Mouse (Mus musculus) gastrocnemius, postnatal 36 days (tissue): Measurements from ENCODE around the gene 4931422A03Rik. TPM values are rescaled to one million over a fixed set of nuclear protein-coding genes. Genes with fewer than 3 reads are reported as not detected.
"Not testable (repeated sequence)": the region's sequence is repeated elsewhere in the genome, so short reads cannot be mapped to it uniquely, and the experiment has no call there.

ENCODE experiments used
- DNase-seq, 2 experiments: peaks; one replicate each; pipeline ENCODE4 v3.0.0; 2022
- intact Hi-C: fragments of 180-260 bp; cut with DNase I; formaldehyde crosslinking; loops from one replicate; pipeline ENCODE4 v1.15.1; 2025
- total RNA-seq, 2 experiments: library from RNA; stranded (reverse); gene quantifications; 2 replicates each; pipeline ENCODE4 v1.2.3; 2021

4931422A03Rik gene
- total RNA-seq, 2 experiments from 2014 or later: not detected

DNA sequence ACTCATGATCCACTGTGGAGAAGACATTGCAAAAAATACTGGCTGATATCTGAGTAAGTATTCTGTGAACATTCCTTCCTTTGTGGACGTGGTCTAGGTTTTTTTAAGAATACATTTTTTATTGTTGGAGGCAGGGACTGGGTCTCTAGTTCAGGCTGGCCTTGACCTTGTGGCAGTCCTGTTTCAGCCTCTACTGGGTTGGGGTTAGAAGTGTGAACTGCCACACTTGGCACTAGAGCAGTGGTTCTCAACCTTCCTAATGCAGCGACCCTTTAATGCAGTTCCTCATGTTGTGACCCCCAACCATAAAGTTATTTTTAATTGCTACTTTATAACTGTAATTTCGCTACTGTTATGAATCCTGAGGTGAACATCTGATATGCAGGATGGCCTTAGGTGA is 2.2 kb upstream of the 4931422A03Rik start:
- intact Hi-C loops: loop anchor here (10.0 kb wide), 3 partner anchors 94 to 554 kb away; partner anchors contain the start of gene A930018P22Rik
- DNase-seq: no peak

DNA sequence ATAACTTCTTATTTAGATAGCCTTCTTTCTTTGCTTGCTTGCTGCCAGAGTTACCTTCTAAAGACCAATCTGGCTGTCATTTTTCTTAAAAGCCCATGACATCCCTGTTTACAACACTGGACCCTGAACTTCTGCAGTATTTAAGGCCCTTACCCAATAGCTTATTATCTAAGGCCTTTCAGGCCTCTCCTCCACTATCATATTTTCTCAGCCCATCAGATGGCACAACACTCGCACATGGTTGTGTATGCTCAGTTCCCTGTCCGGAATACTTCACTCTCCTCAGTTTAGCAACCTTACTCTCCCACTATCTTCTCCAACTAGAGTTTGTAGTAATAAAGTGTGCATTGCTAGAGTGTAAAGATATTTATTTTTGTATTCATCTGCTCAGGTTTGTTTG is 913 bp upstream of the 4931422A03Rik start:
- intact Hi-C loops: no loop called here
- DNase-seq: no peak

DNA sequence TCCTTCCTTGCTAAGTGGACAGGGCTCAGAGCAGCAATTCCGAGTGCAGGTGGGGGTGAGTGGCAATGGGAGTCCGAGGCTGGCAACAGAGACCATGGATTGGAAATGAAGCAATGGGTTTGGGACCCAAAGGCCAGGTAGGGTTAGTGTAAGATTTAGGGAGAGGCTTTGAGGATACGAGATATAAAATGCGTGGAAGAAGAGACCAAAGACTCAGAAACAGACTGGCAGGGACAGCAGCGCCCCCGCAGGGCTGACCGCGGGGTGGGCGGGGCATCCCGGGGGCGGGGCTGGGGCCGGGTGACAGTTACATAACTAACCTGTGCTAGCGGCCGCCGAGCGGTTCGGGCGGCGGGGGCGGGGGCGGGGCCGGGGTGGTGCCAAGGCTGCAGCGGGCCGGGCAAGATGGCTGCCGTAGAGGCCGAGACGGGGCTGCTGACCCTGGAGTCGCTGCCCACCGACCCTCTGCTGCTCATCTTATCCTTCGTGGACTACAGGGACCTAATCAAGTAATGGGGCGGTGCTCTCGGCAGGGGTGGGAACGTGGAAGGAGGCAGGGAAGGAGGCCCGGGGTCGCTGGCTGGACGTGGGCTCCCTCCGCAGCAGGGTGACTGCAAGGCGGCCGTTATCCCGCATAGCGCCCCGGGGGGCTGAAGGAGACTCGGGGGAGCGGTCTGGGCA is 563 bp downstream of the 4931422A03Rik start, which contains the start of gene Fbxo3:
Gene Fbxo3 (plus strand): TSS at position 264 of the 681 bp plus-strand sequence.
- intact Hi-C loops: no loop called here
- DNase-seq: peak; percentile 80 to 82

DNA sequence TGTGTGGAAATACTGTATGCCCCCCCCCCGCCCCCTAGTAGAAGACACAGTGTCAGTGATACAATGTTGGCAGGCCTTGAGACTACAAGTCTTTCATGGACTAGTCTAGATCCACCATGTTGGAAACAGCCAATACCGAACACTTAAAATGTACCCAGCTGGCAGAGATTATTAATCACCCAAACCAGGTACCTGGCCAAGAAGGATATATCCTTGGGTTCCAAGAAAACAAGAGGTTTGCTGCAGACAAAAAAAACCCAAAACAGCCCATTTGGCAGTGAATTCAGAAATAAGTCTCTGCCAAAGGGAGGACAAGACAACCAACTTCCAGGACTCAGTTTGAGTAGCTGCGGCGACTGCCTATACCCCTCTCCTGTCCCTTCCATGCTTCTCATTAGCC is 3.5 kb downstream of the 4931422A03Rik start:
- intact Hi-C loops: no loop called here
- no peak for DNase-seq

DNA sequence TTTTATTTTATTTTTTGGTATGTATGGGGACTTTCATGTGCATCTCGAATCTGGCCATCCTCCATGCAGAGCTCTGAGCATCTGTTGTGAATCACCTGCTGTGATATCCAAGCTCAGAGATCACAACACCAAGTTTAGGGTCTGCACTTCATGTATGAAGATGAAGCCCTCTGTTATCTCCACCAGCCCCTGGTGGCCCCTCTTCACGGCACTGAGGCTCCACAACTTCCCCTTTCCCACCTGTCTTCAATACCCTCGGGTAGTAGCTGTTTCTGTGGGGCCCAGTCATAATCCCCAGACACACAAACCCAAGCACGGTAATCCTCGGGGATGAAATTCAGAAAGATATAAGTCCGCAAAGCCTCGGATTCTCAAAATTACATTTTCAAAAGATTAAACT is 5.1 kb downstream of the 4931422A03Rik start:
- intact Hi-C loops: no loop called here
- DNase-seq: no peak

DNA sequence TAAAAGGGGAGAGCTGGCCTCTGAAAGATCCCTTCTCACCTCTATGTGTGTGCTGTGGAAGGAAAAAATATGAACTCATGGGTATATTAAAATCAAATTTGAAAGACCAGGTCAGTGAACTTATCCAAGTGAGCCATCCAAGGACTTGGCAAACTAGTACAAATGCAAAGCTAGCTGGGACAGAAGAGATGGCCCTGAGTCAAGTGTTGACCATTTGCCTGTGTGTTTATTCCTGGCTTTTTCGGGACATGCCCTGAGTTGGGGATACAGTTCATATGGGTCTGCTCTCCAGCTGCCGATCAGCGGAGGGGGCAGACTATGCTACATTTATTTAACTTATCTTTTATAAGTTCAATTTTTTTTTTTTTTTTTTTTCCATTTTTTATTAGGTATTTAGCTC is 19.3 kb downstream of the 4931422A03Rik start:
- intact Hi-C loops, DNase-seq: not testable (repeated sequence)

DNA sequence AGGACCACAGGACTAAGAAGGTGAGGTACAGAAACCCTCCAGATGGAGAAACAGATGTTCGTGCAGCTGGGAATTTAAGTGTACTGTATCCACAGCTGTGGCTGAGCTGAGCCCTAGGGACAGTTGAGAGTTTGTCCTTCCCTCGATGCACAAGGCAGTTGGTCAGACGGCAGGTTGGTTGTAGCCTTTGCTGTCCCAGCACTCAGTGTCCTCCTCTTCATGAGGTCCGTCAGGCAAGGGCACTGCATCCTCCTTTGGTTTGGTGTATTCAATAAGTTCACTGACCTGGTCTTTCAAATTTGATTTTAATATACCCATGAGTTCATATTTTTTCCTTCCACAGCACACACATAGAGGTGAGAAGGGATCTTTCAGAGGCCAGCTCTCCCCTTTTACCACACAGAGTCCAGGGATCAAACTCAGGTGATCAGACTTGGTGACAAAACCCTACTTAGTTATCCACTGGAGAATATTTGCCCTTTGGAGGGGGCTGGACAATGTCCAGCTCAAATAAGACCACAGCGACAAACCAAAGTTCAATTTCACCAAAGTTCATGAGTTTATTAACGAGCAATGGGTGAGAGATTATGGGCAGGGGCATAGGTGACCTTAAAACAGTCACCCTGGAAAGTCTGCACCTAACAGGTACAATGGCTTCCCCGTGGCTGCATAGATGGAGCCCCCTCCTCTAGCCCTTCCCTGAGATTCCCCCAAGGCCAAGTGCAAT is 20.2 kb downstream of the 4931422A03Rik start:
- no peak for DNase-seq
- intact Hi-C loops: no loop called here

DNA sequence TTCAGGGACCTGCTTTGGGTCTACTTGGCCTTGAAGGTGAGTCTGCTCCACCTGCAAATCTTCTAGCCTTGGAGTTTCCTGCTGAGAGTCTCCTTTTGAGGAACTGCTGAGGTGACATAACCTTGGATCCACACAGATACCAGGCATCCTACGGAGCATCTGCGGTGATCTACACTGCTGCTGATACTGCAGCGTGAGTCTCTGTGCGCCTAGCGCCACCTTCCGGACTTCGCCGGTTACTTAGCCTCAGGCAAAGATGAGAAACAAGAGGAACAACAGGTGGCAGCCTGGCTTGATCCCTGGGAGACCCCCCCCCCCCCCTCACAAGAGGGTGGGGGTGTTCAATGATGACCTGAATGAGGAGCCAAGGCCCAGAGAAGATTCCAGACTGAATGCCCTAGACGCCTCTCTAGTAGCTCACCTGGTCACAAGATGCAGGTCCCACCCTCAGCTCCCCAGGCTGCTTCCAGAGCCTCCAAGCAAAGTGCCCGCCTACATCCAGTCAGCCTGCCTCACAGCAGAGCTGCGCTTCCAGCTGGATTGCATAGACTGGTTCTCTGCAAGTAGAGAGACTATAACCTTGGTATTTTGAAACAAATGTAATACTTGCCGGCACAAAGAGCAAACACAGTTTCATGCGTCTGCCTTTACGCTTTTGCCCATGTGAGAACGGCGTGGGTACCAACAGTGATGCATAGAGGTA is 25.3 kb downstream of the 4931422A03Rik start:
- peak; percentile 18 to 27 for DNase-seq
- intact Hi-C loops: no loop called here

DNA sequence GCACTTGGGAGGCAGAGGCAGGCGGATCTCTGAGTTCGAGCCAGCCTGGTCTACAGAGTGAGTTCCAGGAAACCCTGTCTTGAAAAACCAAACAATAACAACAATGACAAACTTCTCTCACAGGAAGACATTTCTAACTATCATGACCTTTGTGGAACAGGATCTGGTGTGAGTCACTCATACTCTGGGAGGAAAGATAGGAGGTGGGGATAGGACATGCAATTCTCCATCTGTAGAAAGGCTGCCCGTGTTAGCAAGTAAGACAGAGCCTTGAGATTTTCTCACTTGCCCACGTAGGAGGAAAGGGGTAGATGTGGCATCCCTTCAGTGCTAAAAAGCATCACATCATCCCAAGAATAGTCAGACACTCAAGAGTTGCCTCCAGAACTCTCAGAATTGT is 26.3 kb downstream of the 4931422A03Rik start:
- no peak for DNase-seq
- intact Hi-C loops: no loop called here

- no peak for DNase-seq
- intact Hi-C loops: no loop called here
Measured at GRCm38 (mm10) chr2:104001076-104001475, 27.1 kb downstream of the 4931422A03Rik start.

- DNase-seq: no peak
- intact Hi-C loops: no loop called here
Measured at GRCm38 (mm10) chr2:103992618-103993332, 35.4 kb downstream of the 4931422A03Rik start.

GRCm38 (mm10) chr2:103992162-103992561 is 36.0 kb downstream of the 4931422A03Rik start:
- no peak for DNase-seq
- intact Hi-C loops: no loop called here

GRCm38 (mm10) chr2:103991303-103991702 is 36.9 kb downstream of the 4931422A03Rik start:
- DNase-seq: no peak
- intact Hi-C loops: no loop called here

DNA sequence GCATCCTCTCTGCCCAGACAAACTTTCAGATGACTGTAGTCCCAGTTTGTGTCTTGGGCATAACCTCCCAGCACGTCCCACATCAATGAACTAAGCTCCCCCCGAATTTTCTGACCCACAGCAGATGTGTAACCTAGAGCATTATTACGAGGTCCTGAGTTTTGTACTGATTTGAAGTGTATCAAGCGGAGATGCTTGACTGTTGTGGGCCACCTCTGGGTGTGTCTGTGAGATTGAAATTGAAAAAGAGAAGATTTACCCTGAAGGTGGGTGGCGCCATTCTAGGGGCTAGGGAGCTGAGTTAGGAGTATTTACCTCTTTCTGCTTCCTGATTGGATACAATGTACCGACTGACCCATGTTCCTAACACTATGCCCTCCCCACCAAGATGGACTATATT is 38.4 kb downstream of the 4931422A03Rik start:
- no peak for DNase-seq
- intact Hi-C loops: no loop called here

- DNase-seq, intact Hi-C loops: not testable (repeated sequence)
Measured at GRCm38 (mm10) chr2:103987595-103987994, 40.6 kb downstream of the 4931422A03Rik start.

GRCm38 (mm10) chr2:103983146-103983545 is 45.0 kb downstream of the 4931422A03Rik start:
- DNase-seq: no peak
- intact Hi-C loops: loop anchor here (1.0 kb wide), 1 partner anchor 111 kb away; no protein-coding TSS in a partner anchor

DNA sequence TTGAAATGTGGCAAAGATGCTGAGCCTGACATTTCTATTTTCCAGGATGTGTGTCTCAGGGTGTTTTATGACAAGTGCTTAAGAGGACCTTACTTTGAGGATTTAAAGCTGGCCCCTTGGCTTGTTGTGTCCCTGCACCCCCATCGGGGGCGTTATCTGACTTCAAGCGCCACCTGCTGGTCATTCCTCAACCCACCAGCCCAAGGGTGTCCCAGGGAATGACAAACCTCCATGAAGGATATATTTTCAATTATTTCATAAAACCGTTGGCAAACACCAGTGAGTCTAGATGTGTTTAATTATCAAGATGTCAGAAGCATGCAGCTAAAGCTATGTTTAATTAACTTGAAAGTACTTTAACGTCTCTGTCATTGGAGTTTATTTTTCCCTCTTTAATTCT is 45.9 kb downstream of the 4931422A03Rik start:
- intact Hi-C loops: no loop called here
- DNase-seq: peak; percentile 58 to 80

- intact Hi-C loops: loop anchor here (10.0 kb wide), 1 partner anchor 413 kb away; the partner anchor contains the start of gene Abtb2
- DNase-seq: no peak
Measured at GRCm38 (mm10) chr2:103977716-103978115, 50.4 kb downstream of the 4931422A03Rik start.

DNA sequence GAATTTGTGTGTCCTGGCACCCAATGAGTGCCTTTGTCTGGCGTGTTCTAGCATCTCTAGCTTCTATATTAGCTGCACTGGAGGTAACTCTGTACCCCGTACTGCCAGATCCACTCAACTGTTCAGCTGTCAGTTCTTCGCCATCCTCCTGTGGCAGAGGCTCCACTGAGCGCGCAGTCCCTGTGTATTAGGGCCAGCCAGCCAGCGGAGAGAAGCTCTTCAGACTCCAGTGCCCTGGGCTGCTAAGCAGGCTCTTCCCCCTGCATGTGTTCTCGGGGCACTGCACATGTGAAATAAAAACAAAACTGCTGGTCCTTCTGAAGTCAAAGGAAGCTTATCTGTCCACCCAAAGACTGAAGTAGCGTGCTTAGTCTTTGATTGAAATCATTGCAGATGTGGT is 50.9 kb downstream of the 4931422A03Rik start:
- DNase-seq: no peak
- intact Hi-C loops: loop anchor here (10.0 kb wide), 1 partner anchor 412 kb away; the partner anchor contains the start of gene Abtb2

GRCm38 (mm10) chr2:103975904-103976303 is 52.3 kb downstream of the 4931422A03Rik start:
- intact Hi-C loops: loop anchor here (10.0 kb wide), 1 partner anchor 411 kb away; the partner anchor contains the start of gene Abtb2
- no peak for DNase-seq
